Mouse (Mus musculus) kidney, embryonic 15.5 days (tissue): Measurements from ENCODE around the gene Pcsk4. TPM values are rescaled to one million over a fixed set of nuclear protein-coding genes. Genes with fewer than 3 reads are reported as not detected.
A peak's percentile ranks its signal among the peaks of the same experiment; 100 is the strongest.
"Not testable (repeated sequence)": the region's sequence is repeated elsewhere in the genome, so short reads cannot be mapped to it uniquely, and the experiment has no call there.

ENCODE experiments used
- ATAC-seq: fragments of 200-750 bp; cut with Nextera tagmentation; replicated peaks from 2 replicates; pipeline ENCODE4 v1.8.0; 2017; ENCODE audit warnings: moderate TSS enrichment; ENCODE audit not compliant: low FRiP score
- H3K27ac ChIP-seq: fragments of 300-500 bp; sonication (generic); 2 replicates; pipeline ENCODE4 v1.5.1; 2015; ENCODE audit warnings: mild to moderate bottlenecking, inconsistent platforms
- H3K27me3 ChIP-seq: fragments of 300-500 bp; sonication (generic); 2 replicates; pipeline ENCODE4 v1.6.1; 2015; ENCODE audit warnings: inconsistent platforms
- H3K36me3 ChIP-seq: fragments of 300-500 bp; sonication (generic); 2 replicates; pipeline ENCODE4 v1.6.1; 2015; ENCODE audit warnings: inconsistent platforms
- H3K4me1 ChIP-seq: fragments of 300-500 bp; sonication (generic); 2 replicates; pipeline ENCODE4 v1.6.1; 2015; ENCODE audit warnings: inconsistent platforms
- H3K4me2 ChIP-seq: fragments of 300-500 bp; sonication (generic); 2 replicates; pipeline ENCODE4 v1.6.1; 2015; ENCODE audit warnings: moderate library complexity, mild to moderate bottlenecking, inconsistent platforms
- H3K4me3 ChIP-seq: fragments of 300-500 bp; sonication (generic); replicated peaks from 2 replicates; pipeline ENCODE4 v1.5.1; 2015; ENCODE audit warnings: mild to moderate bottlenecking, inconsistent platforms
- H3K9ac ChIP-seq: fragments of 300-500 bp; sonication (generic); 2 replicates; pipeline ENCODE4 v1.6.1; 2015; ENCODE audit warnings: mild to moderate bottlenecking, inconsistent platforms
- H3K9me3 ChIP-seq: fragments of 300-500 bp; sonication (generic); replicated peaks from 2 replicates; pipeline ENCODE4 v1.6.1; 2016; ENCODE audit warnings: inconsistent platforms
- WGBS: fragments of 180-500 bp; shearing (Covaris S2); methylation state at CpG from one replicate; pipeline ENCODE4 v1.1.7; 2015; ENCODE audit warnings: mixed read lengths; 5-methylcytosine and 5-hydroxymethylcytosine counted together
- polyA plus RNA-seq: library from polyadenylated mRNA; unstranded; fragments of >200 nt; fragmentation: Nextera tagmentation; extraction: Ambion mirVana; gene quantifications from 2 replicates; pipeline ENCODE4 v1.2.1, GENCODE M21; 2015

Pcsk4 gene
- polyA plus RNA-seq, 1 experiment from 2014 or later = 9.1 TPM

GRCm38 (mm10) chr10:80345929-80346328, 16.6 kb upstream of the Pcsk4 start:
- 80% methylated on average over 6 of the region's 6 CpGs for WGBS
- not testable (repeated sequence) for ATAC-seq, H3K9ac ChIP-seq, H3K9me3 ChIP-seq, H3K27ac ChIP-seq, H3K4me3 ChIP-seq, H3K36me3 ChIP-seq, H3K4me2 ChIP-seq
- H3K4me1 ChIP-seq = peaks cover 67% of the 10 kb centered on the region
- H3K27me3 ChIP-seq = peaks cover 100% of the 10 kb centered on the region

GRCm38 (mm10) chr10:80345122-80345521, 15.8 kb upstream of the Pcsk4 start:
- Histone ChIP-seq H3K27ac (no peak overlapping the region), H3K4me3 (no peak overlapping the region; the same call in 1 of the 2 replicates), H3K9me3 (no peaks in the 10 kb centered on the region), H3K27me3 (peaks cover 100% of the 10 kb centered on the region), H3K36me3 (no peaks in the 10 kb centered on the region), H3K4me1 (peaks cover 73% of the 10 kb centered on the region), H3K9ac (no peak overlapping the region), H3K4me2 (peak overlapping the region; percentile 23)
- ATAC-seq = no peak
- WGBS = 2% methylated on average over 16 of the region's 16 CpGs

GRCm38 (mm10) chr10:80344131-80344661, 14.9 kb upstream of the Pcsk4 start:
- Histone ChIP-seq H3K9me3 (no peaks in the 10 kb centered on the region), H3K27ac (no peak overlapping the region), H3K4me2 (no peak overlapping the region), H3K9ac (no peak overlapping the region), H3K27me3 (peaks cover 95% of the 10 kb centered on the region), H3K4me3 (no peak overlapping the region), H3K4me1 (peaks cover 72% of the 10 kb centered on the region), H3K36me3 (no peaks in the 10 kb centered on the region)
- 0 out of 2 replicates have a peak, but pooled peaks have one; percentile 9 for ATAC-seq
- WGBS = 47% methylated on average over 9 of the region's 9 CpGs

GRCm38 (mm10) chr10:80343425-80343895, 14.2 kb upstream of the Pcsk4 start:
- 0 out of 2 replicates have a peak overlapping the region, but pooled peaks have one; percentile 8 for H3K9ac ChIP-seq
- peak overlapping the region; percentile 63 for H3K4me2 ChIP-seq
- H3K4me3 ChIP-seq = peak overlapping the region; percentile 37
- no peaks in the 10 kb centered on the region for H3K36me3 ChIP-seq
- 24% methylated on average over 13 of the region's 13 CpGs for whole genome bisulfite sequencing
- peaks cover 88% of the 10 kb centered on the region for H3K27me3 ChIP-seq
- no peaks in the 10 kb centered on the region for H3K9me3 ChIP-seq
- peaks cover 64% of the 10 kb centered on the region for H3K4me1 ChIP-seq
- ATAC-seq = peak; percentile 26
- H3K27ac ChIP-seq = peak overlapping the region; percentile 22; the same call in 1 of the 2 replicates

GRCm38 (mm10) chr10:80342749-80343424, 13.6 kb upstream of the Pcsk4 start:
- Histone ChIP-seq H3K36me3 (no peaks in the 10 kb centered on the region), H3K4me2 (peak overlapping the region; percentile 63), H3K27me3 (peaks cover 86% of the 10 kb centered on the region), H3K27ac (no peak overlapping the region), H3K4me3 (peak overlapping the region; percentile 37), H3K9me3 (no peaks in the 10 kb centered on the region), H3K4me1 (peaks cover 59% of the 10 kb centered on the region), H3K9ac (0 out of 2 replicates have a peak overlapping the region, but pooled peaks have one; percentile 8)
- ATAC-seq = peak; percentile 68
- 1% methylated on average over 28 of the region's 33 CpGs for WGBS

- 0 out of 2 replicates have a peak, but pooled peaks have one; percentile 5 for ATAC-seq
- Histone ChIP-seq H3K4me3 (peak overlapping the region; percentile 37), H3K9ac (no peak overlapping the region), H3K36me3 (no peaks in the 10 kb centered on the region), H3K4me2 (peak overlapping the region; percentile 63), H3K27ac (no peak overlapping the region), H3K9me3 (no peaks in the 10 kb centered on the region), H3K27me3 (peaks cover 80% of the 10 kb centered on the region), H3K4me1 (peaks cover 53% of the 10 kb centered on the region)
- WGBS = 3% methylated on average over 26 of the region's 26 CpGs
Observed at GRCm38 (mm10) chr10:80342305-80342748, 13.0 kb upstream of the Pcsk4 start.

GRCm38 (mm10) chr10:80341491-80342304, 12.4 kb upstream of the Pcsk4 start:
- peaks cover 52% of the 10 kb centered on the region for H3K4me1 ChIP-seq
- 4% methylated on average over 47 of the region's 47 CpGs for whole genome bisulfite sequencing
- no peaks in the 10 kb centered on the region for H3K9me3 ChIP-seq
- no peak for ATAC-seq
- peaks cover 74% of the 10 kb centered on the region for H3K27me3 ChIP-seq
- no peaks in the 10 kb centered on the region for H3K36me3 ChIP-seq
- H3K27ac ChIP-seq = no peak overlapping the region
- H3K4me2 ChIP-seq = peak overlapping the region; percentile 63
- peak overlapping the region; percentile 37 for H3K4me3 ChIP-seq
- no peak overlapping the region for H3K9ac ChIP-seq

GRCm38 (mm10) chr10:80341026-80341425, 11.7 kb upstream of the Pcsk4 start:
- Histone ChIP-seq H3K36me3 (no peaks in the 10 kb centered on the region), H3K27ac (no peak overlapping the region), H3K9me3 (no peaks in the 10 kb centered on the region), H3K4me1 (peaks cover 52% of the 10 kb centered on the region), H3K9ac (no peak overlapping the region), H3K27me3 (peaks cover 67% of the 10 kb centered on the region), H3K4me2 (no peak overlapping the region), H3K4me3 (no peak overlapping the region)
- WGBS = 15% methylated on average over 21 of the region's 21 CpGs
- ATAC-seq = no peak

- no peaks in the 10 kb centered on the region for H3K9me3 ChIP-seq
- peak overlapping the region; percentile 10 for H3K4me3 ChIP-seq
- ATAC-seq = no peak
- H3K27me3 ChIP-seq = peaks cover 58% of the 10 kb centered on the region
- peak overlapping the region; percentile 25; the same call in 1 of the 2 replicates for H3K4me2 ChIP-seq
- H3K9ac ChIP-seq = no peak overlapping the region
- WGBS = 20% methylated on average over 19 of the region's 19 CpGs
- H3K27ac ChIP-seq = no peak overlapping the region
- H3K4me1 ChIP-seq = peaks cover 48% of the 10 kb centered on the region
- H3K36me3 ChIP-seq = no peaks in the 10 kb centered on the region
Observed at GRCm38 (mm10) chr10:80339941-80340750, 10.8 kb upstream of the Pcsk4 start.

GRCm38 (mm10) chr10:80336263-80336662, 7.0 kb upstream of the Pcsk4 start:
- no peak overlapping the region for H3K27ac ChIP-seq
- H3K9ac ChIP-seq = no peak overlapping the region
- ATAC-seq = no peak
- no peak overlapping the region for H3K4me2 ChIP-seq
- WGBS = 83% methylated on average over 12 of the region's 12 CpGs
- no peak overlapping the region for H3K4me3 ChIP-seq
- H3K9me3 ChIP-seq = no peaks in the 10 kb centered on the region
- H3K4me1 ChIP-seq = peaks cover 10% of the 10 kb centered on the region
- H3K27me3 ChIP-seq = peaks cover 35% of the 10 kb centered on the region
- no peaks in the 10 kb centered on the region for H3K36me3 ChIP-seq

GRCm38 (mm10) chr10:80332525-80332989, 3.3 kb upstream of the Pcsk4 start:
- H3K27ac ChIP-seq = no peak overlapping the region
- H3K4me1 ChIP-seq = peaks cover 26% of the 10 kb centered on the region
- no peak for ATAC-seq
- no peak overlapping the region for H3K4me3 ChIP-seq
- no peak overlapping the region for H3K9ac ChIP-seq
- WGBS = 82% methylated on average over 5 of the region's 5 CpGs
- peaks cover 24% of the 10 kb centered on the region for H3K27me3 ChIP-seq
- no peak overlapping the region for H3K4me2 ChIP-seq
- no peaks in the 10 kb centered on the region for H3K9me3 ChIP-seq
- H3K36me3 ChIP-seq = no peaks in the 10 kb centered on the region
